Mouse (Mus musculus) stomach, embryonic 16.5 days (tissue): ENCODE data around the gene Cdk18. TPM values are rescaled to one million over a fixed set of nuclear protein-coding genes. Genes with fewer than 3 reads are reported as not detected.

Experiments
- ATAC-seq: fragments of 200-750 bp; cut with Nextera tagmentation; 2 replicates; pipeline ENCODE4 v1.8.0; 2017; ENCODE audit warnings: moderate number of reproducible peaks, moderate TSS enrichment; ENCODE audit not compliant: insufficient read depth, low FRiP score
- H3K27ac ChIP-seq: fragments of 300-500 bp; sonication (generic); 2 replicates; pipeline ENCODE4 v1.5.1; 2014; ENCODE audit warnings: low read length
- H3K27me3 ChIP-seq: fragments of 300-500 bp; sonication (generic); 2 replicates; pipeline ENCODE4 v1.6.1; 2014; ENCODE audit warnings: low read length, control low read depth, mixed read lengths; ENCODE audit not compliant: control insufficient read depth, insufficient read depth
- H3K36me3 ChIP-seq: fragments of 300-500 bp; sonication (generic); 2 replicates; pipeline ENCODE4 v1.6.1; 2014; ENCODE audit warnings: low read length; ENCODE audit not compliant: control insufficient read depth, insufficient read depth
- H3K4me1 ChIP-seq: fragments of 300-500 bp; sonication (generic); 2 replicates; pipeline ENCODE4 v1.6.1; 2014; ENCODE audit warnings: low read length, control low read depth, mixed read lengths; ENCODE audit not compliant: control insufficient read depth, insufficient read depth
- H3K4me2 ChIP-seq: fragments of 300-500 bp; sonication (generic); 2 replicates; pipeline ENCODE4 v1.6.1; 2014; ENCODE audit warnings: low read depth, low read length, mixed read lengths
- H3K4me3 ChIP-seq: fragments of 300-500 bp; sonication (generic); replicated peaks from 2 replicates; pipeline ENCODE4 v1.5.1; 2014; ENCODE audit warnings: mild to moderate bottlenecking, low read length
- H3K9ac ChIP-seq: fragments of 300-500 bp; sonication (generic); 2 replicates; pipeline ENCODE4 v1.6.1; 2014; ENCODE audit warnings: low read length
- H3K9me3 ChIP-seq: fragments of 300-500 bp; sonication (generic); replicated peaks from 2 replicates; pipeline ENCODE4 v1.6.1; 2016; ENCODE audit warnings: low read length, control low read depth; ENCODE audit not compliant: control insufficient read depth
- WGBS: fragments of 180-500 bp; shearing (Covaris S2); extraction: QIAGEN DNeasy Blood & Tissue Kit; methylation state at CpG from one replicate; pipeline ENCODE4 v1.1.7; 2014; 5-methylcytosine and 5-hydroxymethylcytosine counted together
- polyA plus RNA-seq: library from polyadenylated mRNA; unstranded; fragments of >200 nt; fragmentation: Nextera tagmentation; extraction: Ambion mirVana; gene quantifications from 2 replicates; pipeline ENCODE4 v1.2.1, GENCODE M21; 2015

The Cdk18 gene
- polyA plus RNA-seq, 1 experiment from 2014 or later: 6.9 TPM

GRCm38 (mm10) chr1:132109368-132109767, 30.1 kb downstream of the Cdk18 start:
- no peaks in the 10 kb centered on the region for H3K4me1 ChIP-seq
- no peak overlapping the region for H3K9ac ChIP-seq
- H3K4me2 ChIP-seq: no peak overlapping the region
- H3K9me3 ChIP-seq: no peaks in the 10 kb centered on the region
- ATAC-seq: no peak
- no peak overlapping the region for H3K4me3 ChIP-seq
- no peaks in the 10 kb centered on the region for H3K36me3 ChIP-seq
- WGBS: 58% methylated on average over 2 of the region's 2 CpGs
- no peaks in the 10 kb centered on the region for H3K27me3 ChIP-seq
- H3K27ac ChIP-seq: no peak overlapping the region

GRCm38 (mm10) chr1:132104353-132104752, 35.1 kb downstream of the Cdk18 start:
- WGBS: 62% methylated on average over 14 of the region's 14 CpGs
- Histone ChIP-seq H3K27ac (no peak overlapping the region), H3K4me1 (no peaks in the 10 kb centered on the region), H3K36me3 (no peaks in the 10 kb centered on the region), H3K4me3 (no peak overlapping the region), H3K4me2 (no peak overlapping the region), H3K9ac (no peak overlapping the region), H3K9me3 (no peaks in the 10 kb centered on the region), H3K27me3 (no peaks in the 10 kb centered on the region)
- no peak for ATAC-seq

GRCm38 (mm10) chr1:132101953-132102697, 37.4 kb downstream of the Cdk18 start:
- Histone ChIP-seq H3K9ac (no peak overlapping the region), H3K36me3 (no peaks in the 10 kb centered on the region), H3K4me3 (no peak overlapping the region), H3K27me3 (no peaks in the 10 kb centered on the region), H3K4me2 (no peak overlapping the region), H3K4me1 (no peaks in the 10 kb centered on the region), H3K27ac (no peak overlapping the region), H3K9me3 (no peaks in the 10 kb centered on the region)
- no peak for ATAC-seq
- 64% methylated on average over 6 of the region's 6 CpGs for WGBS

- Histone ChIP-seq H3K4me3 (no peak overlapping the region), H3K4me2 (no peak overlapping the region), H3K9me3 (no peaks in the 10 kb centered on the region), H3K36me3 (no peaks in the 10 kb centered on the region), H3K27ac (no peak overlapping the region), H3K4me1 (no peaks in the 10 kb centered on the region), H3K9ac (no peak overlapping the region), H3K27me3 (no peaks in the 10 kb centered on the region)
- 71% methylated on average over 4 of the region's 4 CpGs for WGBS
- no peak for ATAC-seq
Measured at GRCm38 (mm10) chr1:132099775-132100174, 39.7 kb downstream of the Cdk18 start.

- no peak for ATAC-seq
- no peak overlapping the region for H3K4me3 ChIP-seq
- no peak overlapping the region for H3K9ac ChIP-seq
- no peaks in the 10 kb centered on the region for H3K9me3 ChIP-seq
- no peaks in the 10 kb centered on the region for H3K4me1 ChIP-seq
- WGBS: 48% methylated on average over 4 of the region's 4 CpGs
- H3K27me3 ChIP-seq: no peaks in the 10 kb centered on the region
- H3K36me3 ChIP-seq: no peaks in the 10 kb centered on the region
- H3K27ac ChIP-seq: no peak overlapping the region
- no peak overlapping the region for H3K4me2 ChIP-seq
Measured at GRCm38 (mm10) chr1:132099016-132099415, 40.5 kb downstream of the Cdk18 start.

- Histone ChIP-seq H3K9ac (no peak overlapping the region), H3K4me1 (no peaks in the 10 kb centered on the region), H3K4me2 (no peak overlapping the region), H3K27ac (no peak overlapping the region), H3K27me3 (no peaks in the 10 kb centered on the region), H3K4me3 (no peak overlapping the region), H3K36me3 (no peaks in the 10 kb centered on the region), H3K9me3 (no peaks in the 10 kb centered on the region)
- no peak for ATAC-seq
- WGBS: 53% methylated on average over 1 of the region's 1 CpGs
Measured at GRCm38 (mm10) chr1:132098076-132098475, 41.4 kb downstream of the Cdk18 start.

GRCm38 (mm10) chr1:132095356-132096004, 44.0 kb downstream of the Cdk18 start:
- 47% methylated on average over 11 of the region's 11 CpGs for WGBS
- Histone ChIP-seq H3K4me1 (no peaks in the 10 kb centered on the region), H3K27me3 (no peaks in the 10 kb centered on the region), H3K36me3 (no peaks in the 10 kb centered on the region), H3K9ac (no peak overlapping the region), H3K27ac (peak overlapping the region; percentile 29; the same call in 1 of the 2 replicates), H3K4me2 (no peak overlapping the region), H3K4me3 (no peak overlapping the region), H3K9me3 (no peaks in the 10 kb centered on the region)
- peak; percentile 86 for ATAC-seq

GRCm38 (mm10) chr1:132093269-132093668, 46.2 kb downstream of the Cdk18 start:
- no peak for ATAC-seq
- Histone ChIP-seq H3K9ac (no peak overlapping the region), H3K9me3 (no peaks in the 10 kb centered on the region), H3K4me1 (no peaks in the 10 kb centered on the region), H3K27ac (no peak overlapping the region), H3K27me3 (no peaks in the 10 kb centered on the region), H3K36me3 (no peaks in the 10 kb centered on the region), H3K4me3 (no peak overlapping the region), H3K4me2 (no peak overlapping the region)
- 94% methylated on average over 4 of the region's 4 CpGs for WGBS

GRCm38 (mm10) chr1:132090266-132090665, 49.2 kb downstream of the Cdk18 start:
- 77% methylated on average over 4 of the region's 4 CpGs for WGBS
- no peak overlapping the region for H3K4me2 ChIP-seq
- H3K9me3 ChIP-seq: no peaks in the 10 kb centered on the region

More at GRCm38 (mm10) chr1:132090266-132090665, 49.2 kb downstream of the Cdk18 start:
- ATAC-seq: no peak
- Histone ChIP-seq H3K36me3 (no peaks in the 10 kb centered on the region), H3K27me3 (no peaks in the 10 kb centered on the region), H3K4me3 (no peak overlapping the region), H3K9ac (no peak overlapping the region), H3K4me1 (0 out of 2 replicates have a peak, but pooled peaks cover 2% of the 10 kb centered on the region), H3K27ac (no peak overlapping the region)
